Mouse (Mus musculus): Measurements from ENCODE around the gene Gm10139. TPM values are rescaled to one million over a fixed set of nuclear protein-coding genes. Genes with fewer than 3 reads are reported as not detected.

Gm10139 gene
- not detected in 2 replicates for polyA plus RNA-seq (2012; rRNA removed)

DNA sequence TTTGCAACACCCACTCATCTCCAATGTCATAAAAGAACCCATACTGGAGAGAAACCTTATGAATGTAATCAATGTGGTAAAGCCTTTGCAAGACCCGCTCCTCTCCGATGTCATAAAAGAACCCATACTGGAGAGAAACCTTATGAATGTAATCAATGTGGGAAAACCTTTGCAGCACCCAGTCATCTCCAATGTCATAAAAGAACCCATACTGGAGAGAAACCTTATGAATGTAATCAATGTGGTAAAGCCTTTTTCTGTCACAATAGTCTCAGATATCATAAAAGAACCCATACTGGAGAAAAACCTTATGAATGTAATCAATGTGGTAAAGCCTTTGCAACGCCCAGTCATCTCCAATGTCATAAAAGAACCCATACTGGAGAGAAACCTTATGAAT lies at the start of gene Gm10139:
Gene Gm10139 (plus strand): TSS at position 301 of the 400 bp plus-strand sequence.

Other genes with a start within 250 kb of the Gm10139 start
- gene Zfp369, start 233.9 kb upstream of the Gm10139 start, polyA plus RNA-seq (2012; rRNA removed): 18.1 and 19.2 TPM in 2 replicates